Mouse (Mus musculus) ES-Bruce4 (cell line): ENCODE measurements at regions not wholly inside any gene's neighbourhood (a gene's known extent, or its start where the extent isn't known, plus 50 kb on each side); places are given as distances from the start of the nearest gene placed in this dataset.

Experiments
- CTCF ChIP-seq: IDR thresholded peaks from one replicate; pipeline ENCODE4 v1.8.1; 2011; ENCODE audit warnings: low read depth, low read length
- EP300 ChIP-seq: IDR thresholded peaks from 2 replicates; pipeline ENCODE4 v1.6.1; 2011; ENCODE audit warnings: low read depth, low read length; ENCODE audit not compliant: insufficient read depth

GRCm38 (mm10) chr10:43739718-43740117 is 161.6 kb downstream of the Cd24a start:
- TF ChIP-seq EP300 (no peak), CTCF (no peak)
